Mouse (Mus musculus): ENCODE measurements around the gene Lrig1.

DNA sequence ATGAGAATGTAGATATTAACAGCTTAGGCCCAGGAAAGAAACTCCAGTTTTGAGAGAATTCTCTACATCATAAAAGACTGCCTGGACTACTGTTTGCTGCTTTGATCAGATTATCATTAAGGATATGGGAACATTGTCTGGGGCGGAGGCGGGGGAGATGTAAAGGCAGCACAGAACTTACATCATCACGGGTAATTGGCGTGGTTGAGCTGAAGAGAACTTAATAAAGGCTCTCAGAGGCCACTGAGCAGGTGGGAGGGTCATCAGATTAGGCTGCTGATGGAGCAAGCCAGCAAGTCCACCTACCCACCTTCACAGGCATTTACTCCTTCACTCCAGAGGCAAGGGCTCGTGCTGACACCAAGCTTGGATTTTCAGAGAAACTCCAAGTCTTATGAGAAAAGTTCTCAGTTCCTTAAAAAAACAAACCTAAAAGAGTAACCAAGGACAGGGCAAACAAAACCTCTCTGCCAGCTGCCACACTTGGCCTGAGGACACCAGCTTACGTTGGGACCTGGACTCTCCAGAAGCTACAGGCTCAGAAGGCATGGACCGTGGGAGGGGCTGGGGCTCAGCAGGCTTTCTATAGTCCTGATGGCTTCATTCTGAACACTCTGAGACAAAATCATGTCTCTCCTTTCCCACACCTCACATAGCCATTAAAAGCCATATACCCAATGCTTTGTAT is 33.4 kb downstream of the Lrig1 start:
- TF ChIP-seq POLR2A (IDR thresholded peaks at IDR 0.05; ENCODE audit: low read depth, low read length) = no peak
- TF ChIP-seq CTCF (conservative IDR thresholded peaks at IDR 0.05; ENCODE audit: insufficient read depth, insufficient read length, low read depth, low read length) = no peak

Measured in kidney, adult 2 months (tissue).